Mouse (Mus musculus) myocyte (in vitro differentiated cells): ENCODE data around the gene Rnf224. TPM values are rescaled to one million over a fixed set of nuclear protein-coding genes. Genes with fewer than 3 reads are reported as not detected.

Source experiments
- H3K27me3 ChIP-seq: one replicate; pipeline ENCODE4 v1.6.1; 2011; ENCODE audit not compliant: control insufficient read depth, insufficient read depth, insufficient read length
- H3K36me3 ChIP-seq: one replicate; pipeline ENCODE4 v1.6.1; 2011; ENCODE audit not compliant: control insufficient read depth, insufficient read depth
- H3K4me2 ChIP-seq: one replicate; pipeline ENCODE4 v1.6.1; 2011; ENCODE audit warnings: low read depth, control low read depth
- H3K4me3 ChIP-seq: one replicate; pipeline ENCODE4 v1.5.1; 2011; ENCODE audit warnings: mild to moderate bottlenecking, control low read depth, moderate library complexity
- H3K79me2 ChIP-seq: one replicate; pipeline ENCODE4 v1.6.1; 2011; ENCODE audit not compliant: control insufficient read depth, insufficient read depth
- H3ac ChIP-seq: one replicate; pipeline ENCODE4 v1.6.1; 2011; ENCODE audit not compliant: control insufficient read depth, insufficient read length
- CEBPB ChIP-seq: IDR thresholded peaks from 2 replicates; pipeline ENCODE4 v1.6.1; 2011; ENCODE audit warnings: mild to moderate bottlenecking, moderate library complexity; ENCODE audit not compliant: poor library complexity, insufficient read depth, severe bottlenecking
- E2F4 ChIP-seq: IDR thresholded peaks from one replicate; pipeline ENCODE4 v1.6.1; 2011; ENCODE audit warnings: mild to moderate bottlenecking, control low read depth, moderate library complexity; ENCODE audit not compliant: insufficient read depth
- MAX ChIP-seq: IDR thresholded peaks from one replicate; pipeline ENCODE4 v1.6.1; 2011; ENCODE audit warnings: low read depth, mild to moderate bottlenecking, control low read depth
- MYOD1 ChIP-seq, 3 experiments: IDR thresholded peaks; one replicate each; pipeline ENCODE4 v1.6.1; 2011; ENCODE audit warnings: control low read depth in 2 of 3, low read depth in 2 of 3, mild to moderate bottlenecking in 2 of 3, moderate library complexity in 1 of 3; ENCODE audit not compliant: insufficient read length in 2 of 3, control insufficient read depth in 1 of 3
- MYOG ChIP-seq, 3 experiments: IDR thresholded peaks; one replicate each; pipeline ENCODE4 v1.6.1; 2011; ENCODE audit warnings: control low read depth in 2 of 3, low read depth in 2 of 3, mild to moderate bottlenecking in 2 of 3; ENCODE audit not compliant: insufficient read length in 2 of 3, control insufficient read depth in 1 of 3, insufficient read depth in 1 of 3
- POLR2A ChIP-seq: IDR thresholded peaks from one replicate; pipeline ENCODE4 v1.6.1; 2011; ENCODE audit warnings: low read depth, mild to moderate bottlenecking, control low read depth, moderate library complexity; ENCODE audit not compliant: insufficient read length
- POLR2AphosphoS2 ChIP-seq: IDR thresholded peaks from one replicate; pipeline ENCODE4 v1.6.1; 2011; ENCODE audit warnings: low read depth, control low read depth; ENCODE audit not compliant: insufficient read length
- REST ChIP-seq: IDR thresholded peaks from one replicate; pipeline ENCODE4 v1.6.1; 2011; ENCODE audit warnings: mild to moderate bottlenecking, control low read depth, moderate library complexity; ENCODE audit not compliant: insufficient read depth, insufficient read length
- SRF ChIP-seq: IDR thresholded peaks from one replicate; pipeline ENCODE4 v1.6.1; 2011; ENCODE audit warnings: low read depth; ENCODE audit not compliant: control insufficient read depth, insufficient read length
- TCF12 ChIP-seq: IDR thresholded peaks from one replicate; pipeline ENCODE4 v1.6.1; 2011; ENCODE audit warnings: mild to moderate bottlenecking, control low read depth; ENCODE audit not compliant: poor library complexity, insufficient read depth, severe bottlenecking
- TCF3 ChIP-seq: IDR thresholded peaks from one replicate; pipeline ENCODE4 v1.6.1; 2011; ENCODE audit warnings: low read depth, control low read depth; ENCODE audit not compliant: insufficient read length
- USF1 ChIP-seq: IDR thresholded peaks from one replicate; pipeline ENCODE4 v1.6.1; 2011; ENCODE audit warnings: low read depth, mild to moderate bottlenecking, control low read depth, moderate library complexity
- polyA plus RNA-seq: library from polyadenylated mRNA; unstranded; fragments of >200 nt; fragmentation: generic; extraction: Trizol; gene quantifications from one replicate; pipeline ENCODE4 v1.2.1, GENCODE M21; 2012; ENCODE audit warnings: missing spikeins

The Rnf224 gene
- polyA plus RNA-seq, 1 experiment: not detected

- no peak for TF ChIP-seq SRF
- TF ChIP-seq USF1: no peak
- TF ChIP-seq TCF3: no peak
- H3K4me2 ChIP-seq: peak overlapping the region; percentile 81
- no peaks in the 10 kb centered on the region for H3K27me3 ChIP-seq
- peak overlapping the region; percentile 90 for H3K4me3 ChIP-seq
- H3ac ChIP-seq: peak overlapping the region; percentile 52
- H3K79me2 ChIP-seq: peaks cover 45% of the 10 kb centered on the region
- H3K36me3 ChIP-seq: peaks cover 12% of the 10 kb centered on the region
Measured at GRCm38 (mm10) chr2:25272515-25272914, 35.9 kb upstream of the Rnf224 start.

DNA sequence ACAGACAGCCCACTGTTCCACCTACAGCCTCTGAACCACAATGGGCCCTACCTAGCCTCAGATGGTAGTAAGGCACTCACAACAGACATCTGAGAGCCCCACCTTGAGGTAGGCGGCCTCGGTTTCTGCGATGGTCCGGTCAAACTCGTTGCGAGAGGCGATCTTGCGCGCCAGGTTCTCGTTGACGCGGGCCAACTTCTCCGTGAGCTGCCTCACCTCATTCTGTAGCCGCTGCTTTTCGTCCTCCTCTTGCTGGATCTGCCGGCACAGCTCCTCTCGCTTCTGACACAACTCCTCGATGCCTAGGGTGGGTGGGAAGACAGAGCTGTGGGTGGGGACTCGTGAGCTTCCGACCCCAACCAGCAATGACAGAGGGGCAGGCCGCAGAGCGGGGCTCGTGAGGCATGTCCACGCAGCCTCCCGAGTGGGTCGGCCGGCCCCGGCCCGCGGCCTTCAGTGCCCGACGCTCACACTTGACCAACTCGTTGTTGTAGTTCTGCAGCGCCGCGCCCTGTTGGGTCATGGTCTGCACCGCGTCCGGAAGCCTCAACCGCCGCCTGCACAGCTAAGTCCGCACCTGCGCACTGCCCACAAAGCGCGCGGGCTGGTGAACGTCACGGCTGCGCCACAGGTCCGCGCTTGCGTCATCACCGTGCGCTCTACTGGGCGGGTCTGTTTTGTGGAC, 35.4 kb upstream of the Rnf224 start, which contains the start of the genes Ssna1 and Anapc2:
Ssna1 (minus strand) TSS at position 612 of the 685 bp plus-strand sequence.
Anapc2 (plus strand) TSS at position 652 of the 685 bp plus-strand sequence.
- no peaks in the 10 kb centered on the region for H3K27me3 ChIP-seq
- H3K36me3 ChIP-seq: peaks cover 10% of the 10 kb centered on the region
- TF ChIP-seq MAX: no peak
- peak; percentile 94 for TF ChIP-seq SRF
- peak; percentile 8 for TF ChIP-seq E2F4
- no peak for TF ChIP-seq REST
- TF ChIP-seq POLR2A: peak; percentile 95
- no peak for TF ChIP-seq TCF3
- TF ChIP-seq USF1: no peak
- TF ChIP-seq CEBPB: 0 out of 2 replicates have a peak, but pooled peaks have one; percentile 18
- TF ChIP-seq MYOD1 (IDR thresholded peaks at IDR 0.05; ENCODE audit: control insufficient read depth in 1 of 3, insufficient read length in 2 of 3, low read depth in 2 of 3): peak in 2 of 3 experiments; percentile 65 to 82
- peak; percentile 98 for TF ChIP-seq POLR2AphosphoS2
- TF ChIP-seq MYOG (IDR thresholded peaks at IDR 0.05; ENCODE audit: control insufficient read depth in 1 of 3, insufficient read depth in 1 of 3, insufficient read length in 2 of 3, low read depth in 2 of 3): peak in 2 of 3 experiments; percentile 74 to 81
- TF ChIP-seq TCF12: no peak
- H3K4me3 ChIP-seq: peak within 1 kb of the TSS; percentile 90
- peaks cover 45% of the 10 kb centered on the region for H3K79me2 ChIP-seq
- peak within 1 kb of the TSS; percentile 52 for H3ac ChIP-seq
- H3K4me2 ChIP-seq: peak within 1 kb of the TSS; percentile 93

DNA sequence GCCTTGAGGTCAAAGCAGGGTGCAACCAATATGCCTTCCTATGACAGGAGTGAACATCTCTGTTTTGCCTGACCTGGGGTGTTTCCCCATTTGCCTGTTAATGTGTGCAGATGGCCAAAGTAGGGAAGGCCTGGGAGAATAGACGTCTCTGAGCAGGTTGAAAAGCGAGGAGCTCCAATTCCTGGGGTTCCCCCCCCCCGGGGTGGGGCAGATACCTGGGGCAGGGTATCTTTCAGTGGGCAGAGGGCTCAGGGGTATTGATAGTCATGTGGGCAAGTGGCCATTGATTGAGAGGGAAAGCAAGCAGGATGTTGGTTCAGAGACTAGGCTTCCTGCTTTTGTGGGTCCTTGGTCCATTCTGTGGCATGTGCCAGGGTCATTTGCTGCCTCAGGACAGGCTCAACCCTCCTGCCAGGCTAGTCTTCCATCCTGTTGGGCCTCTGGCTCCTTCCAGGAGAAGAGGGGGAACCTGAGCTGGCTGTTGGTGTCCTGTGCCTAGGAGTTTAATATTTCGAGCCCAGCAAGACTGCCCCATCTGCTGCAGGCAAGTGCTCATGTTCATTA, 31.2 kb upstream of the Rnf224 start:
- H3K27me3 ChIP-seq: no peaks in the 10 kb centered on the region
- no peak overlapping the region for H3ac ChIP-seq
- no peak for TF ChIP-seq MYOG (IDR thresholded peaks at IDR 0.05; ENCODE audit: control insufficient read depth in 1 of 3, insufficient read depth in 1 of 3, insufficient read length in 2 of 3, low read depth in 2 of 3)
- TF ChIP-seq TCF3: no peak
- TF ChIP-seq CEBPB: no peak
- TF ChIP-seq MAX: no peak
- no peak for TF ChIP-seq TCF12
- no peak for TF ChIP-seq MYOD1 (IDR thresholded peaks at IDR 0.05; ENCODE audit: control insufficient read depth in 1 of 3, insufficient read length in 2 of 3, low read depth in 2 of 3)
- TF ChIP-seq POLR2AphosphoS2: no peak
- TF ChIP-seq E2F4: no peak
- no peak for TF ChIP-seq USF1
- peak overlapping the region; percentile 5 for H3K4me2 ChIP-seq
- peaks cover 23% of the 10 kb centered on the region for H3K79me2 ChIP-seq
- no peak overlapping the region for H3K4me3 ChIP-seq
- no peaks in the 10 kb centered on the region for H3K36me3 ChIP-seq

DNA sequence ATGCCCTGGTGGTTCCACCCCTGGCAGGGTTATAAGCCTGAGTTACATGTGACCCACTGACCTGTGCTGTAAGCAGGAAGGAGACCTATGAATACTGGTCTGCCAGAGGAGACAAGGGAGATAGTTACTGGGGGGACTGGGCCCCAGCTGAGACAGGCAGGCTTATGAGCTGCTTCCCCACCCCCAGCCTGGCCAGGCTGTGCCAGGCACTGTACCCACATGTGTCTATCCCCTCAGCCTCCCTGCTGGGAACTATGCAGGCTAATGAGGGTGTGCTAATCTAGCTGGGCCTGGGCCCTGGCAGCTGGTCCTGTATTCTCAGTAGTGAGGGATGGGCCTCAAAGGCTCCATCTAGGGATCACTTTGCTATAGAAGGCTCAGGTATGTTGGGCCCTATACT, 30.7 kb upstream of the Rnf224 start:
- Histone ChIP-seq H3K27me3 (no peaks in the 10 kb centered on the region), H3K4me3 (peak overlapping the region; percentile 28), H3K36me3 (no peaks in the 10 kb centered on the region), H3K4me2 (peak overlapping the region; percentile 21), H3ac (no peak overlapping the region), H3K79me2 (peaks cover 18% of the 10 kb centered on the region)
- TF ChIP-seq POLR2AphosphoS2: no peak
- peak in 1 of 3 experiments; percentile 60 for TF ChIP-seq MYOG (IDR thresholded peaks at IDR 0.05; ENCODE audit: control insufficient read depth in 1 of 3, insufficient read depth in 1 of 3, insufficient read length in 2 of 3, low read depth in 2 of 3)
- TF ChIP-seq CEBPB: no peak
- TF ChIP-seq TCF3: no peak
- TF ChIP-seq MYOD1 (IDR thresholded peaks at IDR 0.05; ENCODE audit: control insufficient read depth in 1 of 3, insufficient read length in 2 of 3, low read depth in 2 of 3): peak in 1 of 3 experiments; percentile 42
- no peak for TF ChIP-seq USF1
- TF ChIP-seq SRF: no peak
- TF ChIP-seq TCF12: no peak
